Mouse (Mus musculus) kidney, embryonic 14.5 days (tissue): Measurements from ENCODE around the gene Dcst1. TPM values are rescaled to one million over a fixed set of nuclear protein-coding genes. Genes with fewer than 3 reads are reported as not detected.

Experiments used
- ATAC-seq: fragments of 200-750 bp; cut with Nextera tagmentation; 2 replicates; pipeline ENCODE4 v1.8.0; 2017; ENCODE audit warnings: moderate number of reproducible peaks, mild to moderate bottlenecking, moderate TSS enrichment, moderate library complexity; ENCODE audit not compliant: low FRiP score, low TSS enrichment
- H3K27ac ChIP-seq: fragments of 300-500 bp; sonication (generic); 2 replicates; pipeline ENCODE4 v1.5.1; 2014; ENCODE audit warnings: low read depth, mild to moderate bottlenecking, low read length, moderate library complexity, mixed read lengths
- H3K27me3 ChIP-seq: fragments of 300-500 bp; sonication (generic); 2 replicates; pipeline ENCODE4 v1.6.1; 2014; ENCODE audit warnings: mild to moderate bottlenecking, low read length; ENCODE audit not compliant: control insufficient read depth, insufficient read depth
- H3K36me3 ChIP-seq: fragments of 300-500 bp; sonication (generic); 2 replicates; pipeline ENCODE4 v1.6.1; 2014; ENCODE audit warnings: low read length, mixed read lengths; ENCODE audit not compliant: control insufficient read depth, insufficient read depth
- H3K4me1 ChIP-seq: fragments of 300-500 bp; sonication (generic); 2 replicates; pipeline ENCODE4 v1.6.1; 2014; ENCODE audit warnings: low read length, mixed read lengths; ENCODE audit not compliant: control insufficient read depth, insufficient read depth
- H3K4me2 ChIP-seq: fragments of 300-500 bp; sonication (generic); replicated peaks from 2 replicates; pipeline ENCODE4 v1.6.1; 2014; ENCODE audit warnings: low read depth, mild to moderate bottlenecking, low read length
- H3K4me3 ChIP-seq: fragments of 300-500 bp; sonication (generic); 2 replicates; pipeline ENCODE4 v1.5.1; 2014; ENCODE audit warnings: mild to moderate bottlenecking, low read length
- H3K9ac ChIP-seq: fragments of 300-500 bp; sonication (generic); 2 replicates; pipeline ENCODE4 v1.6.1; 2014; ENCODE audit warnings: low read depth, mild to moderate bottlenecking, low read length, moderate library complexity
- H3K9me3 ChIP-seq: fragments of 300-500 bp; sonication (generic); 2 replicates; pipeline ENCODE4 v1.6.1; 2016; ENCODE audit warnings: low read length; ENCODE audit not compliant: control insufficient read depth
- WGBS: fragments of 180-500 bp; shearing (Covaris S2); extraction: QIAGEN DNeasy Blood & Tissue Kit; methylation state at CpG from one replicate; pipeline ENCODE4 v1.1.7; 2014; 5-methylcytosine and 5-hydroxymethylcytosine counted together
- polyA plus RNA-seq: library from polyadenylated mRNA; unstranded; fragments of >200 nt; fragmentation: Nextera tagmentation; extraction: Ambion mirVana; gene quantifications from 2 replicates; pipeline ENCODE4 v1.2.1, GENCODE M21; 2014

Dcst1 gene
- polyA plus RNA-seq, 1 experiment from 2014 or later = 1.5 TPM

DNA sequence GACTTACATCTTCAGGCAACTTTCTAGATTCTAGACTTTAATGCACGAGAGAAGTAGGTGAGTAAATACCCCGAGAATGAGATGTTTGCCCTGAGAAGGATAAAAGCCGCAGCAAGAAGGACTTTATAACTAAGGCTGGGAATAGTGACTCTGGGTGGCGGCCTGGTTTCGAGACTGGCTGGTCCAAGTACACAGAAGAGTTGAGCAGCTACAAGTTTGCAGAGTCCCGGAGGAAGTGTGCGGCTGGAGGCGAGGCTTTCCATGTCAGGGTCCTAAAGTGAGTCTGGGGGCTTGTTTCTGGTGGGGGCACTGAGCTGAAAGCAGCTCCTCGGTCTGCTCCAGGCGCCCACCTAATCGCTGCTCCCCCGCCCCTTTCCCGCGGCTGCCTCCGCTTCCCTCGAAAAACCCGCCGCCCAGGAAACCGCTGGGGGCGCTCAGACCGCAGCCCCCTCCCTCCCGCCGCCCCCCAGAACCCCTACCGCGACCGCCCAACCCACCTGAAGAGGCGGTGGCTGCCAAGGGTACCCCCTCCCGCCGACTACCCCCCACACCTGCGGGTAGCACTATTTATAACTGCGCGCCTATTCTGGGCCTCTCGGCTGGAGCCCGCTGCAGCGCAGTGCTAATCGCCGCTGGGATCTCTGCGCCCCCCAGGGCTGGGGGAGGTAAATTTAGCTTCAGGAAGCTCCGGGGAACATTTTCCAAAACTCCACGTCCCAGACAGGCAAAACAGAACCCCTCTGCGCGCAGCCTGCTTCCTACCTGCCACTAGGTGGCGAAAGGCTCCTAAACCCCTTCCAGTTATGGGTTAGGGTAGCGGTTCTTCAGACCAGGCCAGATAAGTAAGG lies 31.0 kb upstream of the Dcst1 start:
- Histone ChIP-seq H3K4me1 (peaks cover 22% of the 10 kb centered on the region), H3K27ac (peak overlapping the region; percentile 42; the same call in 1 of the 2 replicates), H3K9ac (peak overlapping the region; percentile 57), H3K4me3 (peak overlapping the region; percentile 51), H3K4me2 (peak overlapping the region; percentile 99), H3K27me3 (no peaks in the 10 kb centered on the region), H3K36me3 (no peaks in the 10 kb centered on the region), H3K9me3 (no peaks in the 10 kb centered on the region)
- ATAC-seq = peak; percentile 22; the same call in 1 of the 2 replicates
- WGBS = under 1% methylated on average over 44 of the region's 44 CpGs

DNA sequence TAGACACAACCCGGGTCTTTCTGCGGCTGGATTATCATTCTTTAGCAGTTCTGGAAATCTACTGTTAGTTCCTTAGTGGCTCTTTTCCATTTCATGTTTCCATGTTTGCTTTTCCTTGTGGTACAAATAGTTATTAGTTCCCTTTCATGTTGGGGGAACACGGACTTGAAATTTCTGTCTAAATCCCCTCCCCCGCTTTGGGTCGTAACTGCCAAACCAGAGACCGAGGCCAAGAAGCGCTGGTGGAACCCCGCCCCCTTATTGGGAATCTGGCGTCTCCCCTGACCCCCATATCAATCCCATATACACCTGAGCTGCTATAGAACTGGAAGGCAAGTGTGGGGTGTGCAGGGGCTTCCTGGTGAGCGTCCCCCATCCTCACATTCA lies 30.4 kb upstream of the Dcst1 start:
- Histone ChIP-seq H3K4me3 (peak overlapping the region; percentile 51), H3K9me3 (no peaks in the 10 kb centered on the region), H3K27ac (peak overlapping the region; percentile 74; the same call in 1 of the 2 replicates), H3K36me3 (no peaks in the 10 kb centered on the region), H3K27me3 (no peaks in the 10 kb centered on the region), H3K4me2 (peak overlapping the region; percentile 99), H3K9ac (peak overlapping the region; percentile 57; the same call in 1 of the 2 replicates), H3K4me1 (peaks cover 27% of the 10 kb centered on the region)
- no peak for ATAC-seq
- WGBS = 2% methylated on average over 10 of the region's 10 CpGs

DNA sequence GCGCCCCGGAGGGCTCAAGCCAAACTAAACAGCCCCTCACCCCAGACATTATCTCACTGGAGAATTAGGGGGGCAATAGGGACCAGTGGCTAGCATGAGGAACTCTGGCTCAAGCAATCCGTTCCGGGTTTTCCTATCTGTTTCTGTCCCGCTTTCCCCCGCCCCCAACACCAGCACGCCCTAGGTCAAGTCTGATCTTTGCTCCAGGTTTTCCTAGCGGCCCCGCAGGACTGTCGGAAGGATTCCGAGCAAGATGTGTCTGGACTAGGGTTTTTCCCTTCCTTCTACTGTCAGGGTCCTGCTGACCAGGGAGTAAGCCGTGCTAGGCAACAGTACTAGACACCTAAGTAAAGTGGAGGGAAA lies 29.8 kb upstream of the Dcst1 start:
- Histone ChIP-seq H3K27ac (peak overlapping the region; percentile 74), H3K27me3 (no peaks in the 10 kb centered on the region), H3K9ac (peak overlapping the region; percentile 57; the same call in 1 of the 2 replicates), H3K4me3 (peak overlapping the region; percentile 51), H3K4me2 (peak overlapping the region; percentile 99), H3K36me3 (no peaks in the 10 kb centered on the region), H3K9me3 (no peaks in the 10 kb centered on the region), H3K4me1 (peaks cover 32% of the 10 kb centered on the region)
- under 1% methylated on average over 12 of the region's 12 CpGs for WGBS
- peak; percentile 13 for ATAC-seq

DNA sequence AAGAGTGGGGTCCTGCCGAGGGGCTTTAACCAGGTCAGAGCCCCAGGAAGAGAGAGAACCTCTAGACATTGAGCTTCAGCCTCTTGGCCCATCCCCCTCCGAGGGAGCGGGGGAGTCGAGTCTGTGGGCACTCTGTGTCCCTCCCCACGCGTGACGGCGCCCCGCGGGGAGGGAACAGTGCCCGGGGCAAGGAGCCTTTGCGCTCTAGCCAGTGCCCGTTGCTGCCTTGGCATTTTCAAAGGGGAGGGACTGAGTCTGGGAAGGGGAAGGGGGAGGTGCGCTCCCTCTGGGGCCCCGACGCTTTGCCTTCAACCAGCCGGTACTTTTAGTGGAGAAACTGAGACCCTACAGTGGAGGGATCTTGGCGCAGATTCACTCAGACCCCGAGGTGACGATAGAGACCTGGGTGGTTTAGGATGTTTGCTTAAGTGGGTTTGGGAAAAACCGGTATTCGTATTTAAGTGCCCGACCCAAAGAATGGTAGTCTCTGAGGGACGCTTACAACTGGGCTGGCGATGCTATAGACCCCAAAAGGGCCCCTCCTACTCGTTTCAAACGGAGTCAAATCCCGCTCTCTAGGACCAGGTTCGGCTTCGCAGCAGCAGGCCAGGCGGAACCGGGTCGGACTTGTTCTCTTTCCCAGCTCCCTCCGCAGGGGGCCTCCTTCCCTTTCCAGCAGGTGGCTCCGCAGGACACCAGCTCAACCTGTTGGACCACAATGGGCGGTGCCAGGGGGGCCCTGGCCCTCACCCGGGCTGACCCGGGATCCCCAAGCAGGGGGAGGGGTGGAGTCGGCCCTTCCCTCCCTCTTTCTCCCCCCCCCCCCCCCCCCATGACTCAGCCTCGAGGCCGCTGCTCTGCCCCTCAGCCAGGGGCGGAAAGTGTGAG lies 29.2 kb upstream of the Dcst1 start, which contains the start of gene Zbtb7b:
Gene Zbtb7b, minus strand, starts transcription at position 771 of the 888 bp plus-strand sequence.
- under 1% methylated on average over 42 of the region's 42 CpGs for WGBS
- H3K36me3 ChIP-seq = no peaks in the 10 kb centered on the region
- peak within 1 kb of the TSS; percentile 51 for H3K4me3 ChIP-seq
- ATAC-seq = peak; percentile 57
- H3K27me3 ChIP-seq = no peaks in the 10 kb centered on the region
- no peaks in the 10 kb centered on the region for H3K9me3 ChIP-seq
- peak within 1 kb of the TSS; percentile 74 for H3K27ac ChIP-seq
- H3K4me2 ChIP-seq = peak within 1 kb of the TSS; percentile 99
- peaks cover 32% of the 10 kb centered on the region for H3K4me1 ChIP-seq
- H3K9ac ChIP-seq = peak within 1 kb of the TSS; percentile 57; the same call in 1 of the 2 replicates

DNA sequence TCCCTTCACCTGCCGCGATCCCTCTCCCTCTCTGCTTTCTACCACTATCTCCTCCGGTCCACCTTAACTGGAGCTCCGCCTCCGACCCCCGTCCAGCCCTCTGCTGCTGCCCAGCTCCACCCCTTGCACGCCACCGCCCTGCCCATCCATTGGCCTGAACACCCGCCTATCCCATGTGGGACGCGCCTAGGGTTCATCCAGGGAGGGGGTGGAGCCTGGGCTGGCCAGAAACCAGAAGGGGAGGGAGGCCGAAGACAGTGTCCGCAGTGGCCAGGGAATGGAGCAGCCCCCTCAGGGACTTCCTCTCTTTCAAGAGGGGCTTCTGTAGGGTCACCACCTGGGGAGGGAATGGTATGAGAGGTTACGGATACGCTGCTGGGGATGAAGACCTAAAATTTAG lies 28.6 kb upstream of the Dcst1 start:
- Histone ChIP-seq H3K4me2 (peak overlapping the region; percentile 99), H3K27me3 (no peaks in the 10 kb centered on the region), H3K4me1 (peaks cover 32% of the 10 kb centered on the region), H3K9ac (peak overlapping the region; percentile 57; the same call in 1 of the 2 replicates), H3K9me3 (no peaks in the 10 kb centered on the region), H3K27ac (peak overlapping the region; percentile 74), H3K4me3 (peak overlapping the region; percentile 51), H3K36me3 (no peaks in the 10 kb centered on the region)
- peak; percentile 94 for ATAC-seq
- WGBS = under 1% methylated on average over 15 of the region's 15 CpGs

DNA sequence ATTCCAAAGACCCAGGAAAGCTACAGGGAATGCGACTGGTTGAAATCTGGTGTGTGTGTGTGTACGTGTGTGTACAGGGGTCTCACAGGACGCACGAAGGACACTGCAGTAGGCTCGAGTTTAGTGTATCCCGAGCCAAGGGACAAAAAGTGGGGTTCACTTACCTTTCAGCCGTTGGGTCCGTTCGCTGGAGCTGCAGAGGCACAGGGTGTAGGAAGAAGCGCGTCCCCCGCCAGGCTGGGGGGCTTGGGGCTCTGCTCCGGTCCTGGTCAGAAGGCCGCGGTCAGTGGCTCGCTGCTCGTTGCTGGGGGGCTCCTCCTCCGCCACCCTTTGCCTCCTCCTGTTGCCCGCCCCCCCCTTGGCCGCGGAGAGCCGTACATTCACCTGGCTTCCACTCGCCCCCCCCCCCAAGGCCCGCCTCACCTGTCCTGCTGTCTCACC lies 27.8 kb upstream of the Dcst1 start:
- Histone ChIP-seq H3K36me3 (no peaks in the 10 kb centered on the region), H3K9ac (peak overlapping the region; percentile 65), H3K4me1 (peaks cover 32% of the 10 kb centered on the region), H3K9me3 (no peaks in the 10 kb centered on the region), H3K27ac (peak overlapping the region; percentile 67; the same call in 1 of the 2 replicates), H3K4me3 (peak overlapping the region; percentile 51), H3K27me3 (no peaks in the 10 kb centered on the region), H3K4me2 (peak overlapping the region; percentile 99)
- 0% methylated on average over 22 of the region's 24 CpGs for WGBS
- no peak for ATAC-seq

DNA sequence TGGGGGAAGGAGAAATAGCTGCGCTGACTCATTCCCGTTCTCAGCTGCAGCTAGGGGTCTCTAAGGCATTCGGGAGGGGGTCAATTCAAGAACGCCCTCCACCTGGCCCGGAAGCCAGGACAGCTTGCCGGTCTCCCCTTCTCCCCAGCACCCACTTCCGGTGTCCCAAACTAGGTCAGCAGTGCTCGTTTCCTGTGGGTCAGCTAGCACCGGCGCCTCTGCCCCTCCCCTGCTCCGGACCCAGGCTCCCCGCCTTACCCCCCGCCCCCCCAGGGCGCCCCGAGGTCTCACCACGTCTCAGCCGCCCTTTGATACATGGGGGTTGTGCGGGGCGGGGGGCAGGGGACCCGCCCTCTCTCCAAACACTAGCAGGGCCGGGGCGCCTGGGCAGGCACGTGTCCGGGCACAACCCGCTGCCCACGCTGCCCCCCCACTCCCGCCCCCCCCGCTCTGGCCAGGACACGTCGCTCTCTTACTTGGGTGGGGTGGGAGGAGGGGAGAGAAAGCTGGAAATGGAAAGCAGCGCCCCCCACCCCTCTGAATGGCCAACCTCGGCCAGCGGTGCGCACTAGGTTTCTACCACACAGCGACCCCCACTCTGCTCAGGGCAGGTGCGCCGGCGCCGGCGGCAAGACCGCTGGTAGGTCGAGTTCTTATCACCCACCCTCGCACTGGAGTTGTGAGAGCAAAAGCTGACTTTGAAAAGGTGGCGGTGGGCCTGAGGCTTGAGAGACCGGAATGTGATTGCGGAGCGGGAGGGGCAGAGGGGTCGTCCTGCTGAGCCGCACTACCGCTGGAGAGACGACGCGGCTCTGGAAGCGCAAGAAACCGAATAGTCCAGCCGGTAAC lies 26.8 kb upstream of the Dcst1 start:
- Histone ChIP-seq H3K27me3 (no peaks in the 10 kb centered on the region), H3K4me3 (peak overlapping the region; percentile 51), H3K4me2 (peak overlapping the region; percentile 99), H3K27ac (peak overlapping the region; percentile 26), H3K9me3 (no peaks in the 10 kb centered on the region), H3K36me3 (no peaks in the 10 kb centered on the region), H3K9ac (peak overlapping the region; percentile 65), H3K4me1 (peaks cover 38% of the 10 kb centered on the region)
- no peak for ATAC-seq
- WGBS = under 1% methylated on average over 56 of the region's 56 CpGs
